In the genomic region with DNA sequence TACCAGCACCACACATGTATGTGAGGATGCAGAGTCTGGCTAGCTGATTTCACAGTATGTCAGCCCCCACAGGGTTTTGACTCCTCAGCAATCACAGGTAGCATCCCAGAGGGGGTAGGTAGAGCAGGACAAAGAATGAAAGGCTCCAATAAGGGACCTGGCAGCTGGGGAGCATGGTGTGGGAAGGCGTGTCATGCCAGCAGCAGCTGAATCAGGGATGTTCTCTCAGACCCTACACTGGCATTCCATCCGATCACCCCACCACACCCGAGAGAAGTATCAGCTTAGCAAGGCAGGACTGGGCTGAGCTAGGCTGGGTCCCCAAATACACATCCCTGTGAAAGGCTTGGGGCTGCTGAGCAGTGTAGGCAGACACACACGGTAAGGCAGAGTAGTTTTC, we compare ENCODE assay signal across 23 mouse cellular contexts.
"Had no signal": no experiment of that assay in that cellular context is flagged by ENCODE, and none has a peak within 500 bp of the region (broad histone marks: within the 10 kb centered on the region; RNA-seq: fewer than 3 reads in every experiment).

No protein-coding gene starts in this region.

- H3K4me2 ChIP-seq: heart, embryonic 13.5 days; heart, embryonic 15.5 days; hindbrain, embryonic 13.5 days; hindbrain, embryonic 15.5 days; liver, embryonic 12.5 days had no signal

- H3K27me3 ChIP-seq: heart, embryonic 13.5 days; heart, embryonic 15.5 days; hindbrain, embryonic 13.5 days; hindbrain, embryonic 15.5 days had no signal

- H3K36me3 ChIP-seq: heart, embryonic 13.5 days; heart, embryonic 15.5 days; hindbrain, embryonic 13.5 days; hindbrain, embryonic 15.5 days; liver, embryonic 12.5 days had no signal

- H3K9ac ChIP-seq: heart, embryonic 13.5 days; heart, embryonic 15.5 days; hindbrain, embryonic 13.5 days; hindbrain, embryonic 15.5 days; liver, embryonic 12.5 days; liver, embryonic 14.5 days had no signal

- ATAC-seq: hindbrain, postnatal 0 days; intestine, embryonic 16.5 days; liver, embryonic 12.5 days had no signal

- H3K4me1 ChIP-seq: liver, embryonic 12.5 days had no signal

- H3K4me3 ChIP-seq: gastrocnemius, adult 2 months; heart, adult 2 months; heart, embryonic 13.5 days; heart, embryonic 15.5 days; hindbrain, embryonic 13.5 days; hindbrain, embryonic 15.5 days; layer of hippocampus, adult 2 months; liver, embryonic 12.5 days had no signal

- H3K9me3 ChIP-seq: heart, embryonic 13.5 days; heart, embryonic 15.5 days; hindbrain, embryonic 13.5 days; hindbrain, embryonic 15.5 days; liver, embryonic 12.5 days had no signal

- H3K27ac ChIP-seq: gastrocnemius, adult 2 months; heart, adult 2 months; heart, embryonic 13.5 days; heart, embryonic 15.5 days; hindbrain, embryonic 13.5 days; hindbrain, embryonic 15.5 days; hindbrain, postnatal 0 days; layer of hippocampus, adult 2 months; liver, embryonic 12.5 days; liver, embryonic 14.5 days had no signal

- DNase-seq: gastrocnemius, adult 2 months; gastrocnemius, postnatal 10 days; gastrocnemius, postnatal 25 days; heart, adult 11 months; heart, adult 2 months; heart, postnatal 14 days; heart, postnatal 36 days; kidney, adult 11 months; kidney, adult 2 months; kidney, postnatal 10 days; kidney, postnatal 25 days; kidney, postnatal 4 days; layer of hippocampus, postnatal 36 days; liver had no signal
